In the genomic region with DNA sequence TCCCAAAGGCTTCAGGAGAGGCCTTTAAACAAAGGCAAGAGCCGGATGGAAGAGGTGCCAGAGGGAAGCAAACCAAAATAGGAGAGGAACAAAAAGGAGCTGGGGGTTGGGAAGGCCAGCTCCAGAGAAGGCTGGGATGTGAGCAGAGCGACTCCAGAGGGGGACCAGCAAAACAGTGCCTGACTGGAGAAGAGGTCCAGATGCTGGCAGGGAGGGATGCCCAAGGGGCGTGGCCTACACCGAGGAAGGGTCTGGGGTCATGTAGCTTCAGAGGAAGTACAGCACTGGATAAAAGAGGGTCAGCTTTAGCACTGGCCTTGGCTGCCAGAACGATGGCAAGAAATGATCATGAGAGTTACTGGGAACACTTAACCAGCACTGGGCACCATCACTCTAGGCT, we compare ENCODE assay signal across 9 mouse cellular contexts. TPM values are rescaled to one million over a fixed set of nuclear protein-coding genes. Genes with fewer than 3 reads are reported as not detected.
DNase-seq lines count a peak whose midpoint lies in the region; ATAC-seq and TF ChIP-seq lines count a peak whose summit lies in the region.
"Had no signal": no experiment of that assay in that cellular context is flagged by ENCODE, and none has a peak within 500 bp of the region (broad histone marks: within the 10 kb centered on the region; RNA-seq: fewer than 3 reads in every experiment).

No protein-coding gene starts in this region.

- 21% methylated on average over 5 of the region's 5 CpGs for WGBS in hindbrain, embryonic 10.5 days
- 25% methylated on average over 5 of the region's 5 CpGs for WGBS in hindbrain, embryonic 11.5 days
- 12% methylated on average over 5 of the region's 5 CpGs for WGBS in limb, embryonic 10.5 days

- no peak overlapping the region for H3K4me3 ChIP-seq in hindbrain, embryonic 10.5 days
- no peak overlapping the region for H3K4me3 ChIP-seq in hindbrain, embryonic 11.5 days (ENCODE audit: low read depth, low read length)
- no peak overlapping the region for H3K4me3 ChIP-seq in embryonic fibroblast, embryonic 13.5 days (ENCODE audit: insufficient read depth, low read length)
- H3K4me3 ChIP-seq in limb, embryonic 10.5 days = no peak overlapping the region

- peak; percentile 31 for DNase-seq in hindbrain, embryonic 10.5 days (ENCODE audit: low spot score)
- DNase-seq in hindbrain, embryonic 11.5 days (ENCODE audit: low spot score) = no peak
- peak; percentile 39 for DNase-seq in brain, adult 2 months (ENCODE audit: low read depth, low spot score)
- no peak for DNase-seq in limb, embryonic 10.5 days (ENCODE audit: low spot score)
- DNase-seq in thymus, adult 18-20 months = no peak
- no peak for DNase-seq in thymus, postnatal 0 days (ENCODE audit: low spot score)

- peaks cover 58% of the 10 kb centered on the region for H3K4me1 ChIP-seq in hindbrain, embryonic 10.5 days (replicated peaks)
- peaks cover 7% of the 10 kb centered on the region; the same call in 1 of the 2 replicates for H3K4me1 ChIP-seq in hindbrain, embryonic 11.5 days (replicated peaks; ENCODE audit: control insufficient read depth, insufficient read depth, low read length)
- peaks cover 23% of the 10 kb centered on the region for H3K4me1 ChIP-seq in embryonic fibroblast, embryonic 13.5 days (ENCODE audit: control insufficient read depth, insufficient read depth, low read length)
- peaks cover 71% of the 10 kb centered on the region for H3K4me1 ChIP-seq in limb, embryonic 10.5 days

- no peaks in the 10 kb centered on the region for H3K36me3 ChIP-seq in hindbrain, embryonic 10.5 days
- no peaks in the 10 kb centered on the region for H3K36me3 ChIP-seq in hindbrain, embryonic 11.5 days (ENCODE audit: control insufficient read depth, insufficient read depth, low read length)
- H3K36me3 ChIP-seq in limb, embryonic 10.5 days = no peaks in the 10 kb centered on the region
- H3K36me3 ChIP-seq: G1E had no signal

- no peak for TF ChIP-seq CTCF in embryonic fibroblast, embryonic 13.5 days (IDR thresholded peaks at IDR 0.05; ENCODE audit: borderline replicate concordance, insufficient read depth, low read length)

- H3K9ac ChIP-seq in hindbrain, embryonic 11.5 days (ENCODE audit: low read depth, low read length) = no peak overlapping the region

- no peak for TF ChIP-seq POLR2A in embryonic fibroblast, embryonic 13.5 days (IDR thresholded peaks at IDR 0.05; ENCODE audit: low read depth, low read length)

- peaks cover 12% of the 10 kb centered on the region for H3K27me3 ChIP-seq in hindbrain, embryonic 10.5 days (ENCODE audit: insufficient read depth, poor library complexity, severe bottlenecking)
- peaks cover 2% of the 10 kb centered on the region for H3K27me3 ChIP-seq in hindbrain, embryonic 11.5 days (ENCODE audit: control insufficient read depth, insufficient read depth, low read length)
- peaks cover 4% of the 10 kb centered on the region; the same call in 1 of the 2 replicates for H3K27me3 ChIP-seq in limb, embryonic 10.5 days (ENCODE audit: low read depth, poor library complexity, severe bottlenecking)

- no peak for ATAC-seq in hindbrain, embryonic 11.5 days (ENCODE audit: low FRiP score)
- no peak for ATAC-seq in megakaryocyte, adult 5-6 weeks (ENCODE audit: poor library complexity, severe bottlenecking)

- H3K9me3 ChIP-seq in hindbrain, embryonic 10.5 days = no peaks in the 10 kb centered on the region
- H3K9me3 ChIP-seq in hindbrain, embryonic 11.5 days (ENCODE audit: control insufficient read depth, low read length) = no peaks in the 10 kb centered on the region
- H3K9me3 ChIP-seq in limb, embryonic 10.5 days (replicated peaks) = no peaks in the 10 kb centered on the region
- H3K9me3 ChIP-seq: G1E had no signal

- H3K4me2 ChIP-seq in hindbrain, embryonic 11.5 days (replicated peaks; ENCODE audit: low read depth, low read length) = no peak overlapping the region

- peak overlapping the region; percentile 79 for H3K27ac ChIP-seq in hindbrain, embryonic 10.5 days
- H3K27ac ChIP-seq in hindbrain, embryonic 11.5 days (ENCODE audit: low read depth, low read length) = no peak overlapping the region
- peak overlapping the region; percentile 69 for H3K27ac ChIP-seq in embryonic fibroblast, embryonic 13.5 days (ENCODE audit: insufficient read depth, low read length)
- H3K27ac ChIP-seq in limb, embryonic 10.5 days = peak overlapping the region; percentile 81

RNA-seq across cellular contexts. Expression of a gene that starts 8.4 kb away (rescaled TPM):
- 2.1 and 3.4 TPM in 2 replicates for polyA plus RNA-seq in hindbrain, embryonic 10.5 days (2016; fragmentation: Nextera tagmentation; extraction: Ambion mirVana)
- polyA plus RNA-seq in hindbrain, embryonic 11.5 days (2014; fragmentation: Nextera tagmentation; extraction: Ambion mirVana) = 1.5 and 1.8 TPM in 2 replicates
- polyA plus RNA-seq in embryonic fibroblast, embryonic 13.5 days (2011; ENCODE audit: insufficient read length, low read depth, missing spikeins) = 5.8 and 7.6 TPM in 2 replicates
- 1.8 and 2.2 TPM in 2 replicates for polyA plus RNA-seq in limb, embryonic 10.5 days (2016; fragmentation: Nextera tagmentation; extraction: Ambion mirVana)
- not detected in 2 replicates for total RNA-seq in megakaryocyte, adult 5-6 weeks (2015)
- not detected in 2 replicates for total RNA-seq in megakaryocyte, adult 5-6 weeks (2017)
- 0.17 and 0.18 TPM in 2 replicates for polyA plus RNA-seq in thymus, postnatal 0 days (2015; fragmentation: Nextera tagmentation; extraction: Ambion mirVana)
- polyA plus RNA-seq: G1E had no signal

RNA-seq across cellular contexts. Expression of a gene that starts 55.8 kb away (rescaled TPM):
- 2.1 and 2.7 TPM in 2 replicates for polyA plus RNA-seq in hindbrain, embryonic 10.5 days (2016; fragmentation: Nextera tagmentation; extraction: Ambion mirVana)
- polyA plus RNA-seq in hindbrain, embryonic 11.5 days (2014; fragmentation: Nextera tagmentation; extraction: Ambion mirVana) = 1.3 and 1.6 TPM in 2 replicates
- polyA plus RNA-seq in embryonic fibroblast, embryonic 13.5 days (2011; ENCODE audit: insufficient read length, low read depth, missing spikeins) = 2.1 and 2.5 TPM in 2 replicates
- 6.8 and 8.4 TPM in 2 replicates for polyA plus RNA-seq in limb, embryonic 10.5 days (2016; fragmentation: Nextera tagmentation; extraction: Ambion mirVana)
- total RNA-seq in megakaryocyte, adult 5-6 weeks (2015) = 0.22 and 0.27 TPM in 2 replicates
- 0.04 TPM in 1 of 2 replicates, not detected in the other for total RNA-seq in megakaryocyte, adult 5-6 weeks (2017)
- polyA plus RNA-seq in thymus, postnatal 0 days (2015; fragmentation: Nextera tagmentation; extraction: Ambion mirVana) = 0.03 and 0.12 TPM in 2 replicates
- polyA plus RNA-seq: G1E had no signal

Comparison
In these comparisons a context has a peak if more than half of its experiments do, and no peak if none do; other contexts are left out.
1. DNase-seq: peak in hindbrain, embryonic 10.5 days (single experiment) and brain, adult 2 months (single experiment); none in hindbrain, embryonic 11.5 days (single experiment), limb, embryonic 10.5 days (single experiment), thymus, adult 18-20 months (0 of 2) and thymus, postnatal 0 days (single experiment).